Mouse (Mus musculus): ENCODE measurements around the gene Insl3. TPM values are rescaled to one million over a fixed set of nuclear protein-coding genes. Genes with fewer than 3 reads are reported as not detected.

The Insl3 gene
- total and polyA plus RNA-seq, 3 experiments: 1.9 to 21.4 (median 9.8) TPM

DNA sequence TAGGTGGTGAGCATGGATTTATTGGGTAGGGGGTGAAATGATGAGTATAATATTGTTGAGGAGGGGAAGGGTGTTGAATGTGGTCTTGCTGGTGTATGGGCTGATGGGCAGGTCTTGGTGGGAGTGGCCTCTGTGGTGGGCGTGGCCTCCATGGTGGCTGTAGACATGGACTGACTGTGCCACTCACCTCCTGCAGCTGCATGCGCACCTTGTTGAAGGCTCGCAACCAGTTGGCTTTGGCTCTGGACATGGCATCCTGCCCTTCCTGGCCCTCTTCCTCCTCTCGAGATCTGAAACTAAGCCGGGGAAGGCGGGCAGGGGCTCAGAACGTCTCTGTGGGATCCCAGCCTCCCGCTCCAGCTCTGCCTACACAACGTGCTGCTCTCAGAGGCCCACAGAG, 31.2 kb upstream of the Insl3 start:
- Histone ChIP-seq H3K9ac (ENCODE audit: insufficient read depth, low read depth) (no peak overlapping the region), H3K4me2 (ENCODE audit: insufficient read depth, low read depth, poor library complexity, severe bottlenecking) (no peak overlapping the region), H3K79me2 (replicated peaks; ENCODE audit: control insufficient read depth, extremely low read depth, insufficient read depth, poor library complexity, severe bottlenecking) (no peaks in the 10 kb centered on the region), H3K4me1 (ENCODE audit: control insufficient read depth in 1 of 2, insufficient read depth in 2 of 2) (peaks cover 3 to 4% of the 10 kb centered on the region in 2 experiments; a peak in 3 of 4 replicates), H3K27me3 (replicated peaks) (peaks cover 1% of the 10 kb centered on the region), H3K9me3 (replicated peaks; ENCODE audit: low read length) (no peaks in the 10 kb centered on the region), H3K4me3 (replicated peaks in 1 of 3; ENCODE audit: low read depth in 2 of 3, low read length in 2 of 3, poor library complexity in 1 of 3) (no peak overlapping the region), H3K27ac (ENCODE audit: insufficient read depth, low read depth) (no peak overlapping the region), H3K36me3 (replicated peaks in 1 of 2; ENCODE audit: control insufficient read depth in 1 of 2, insufficient read depth in 1 of 2, low read length in 1 of 2) (no peaks in the 10 kb centered on the region)
- dilution Hi-C loops (cut with MboI; ENCODE audit: extremely low pct_ligation_motif_present, extremely low pct_unique_long_range_greater_than_20kb, low sequenced_read_pairs) (no loop called here), in situ Hi-C loops (cut with MboI; ENCODE audit: low pct_ligation_motif_present, low pct_unique_long_range_greater_than_20kb, low sequenced_read_pairs) (no loop called here)
- TF ChIP-seq UBTF (IDR thresholded peaks at IDR 0.05; ENCODE audit: low read depth, low read length): no peak
- TF ChIP-seq HCFC1 (IDR thresholded peaks at IDR 0.05; ENCODE audit: low read depth, low read length): no peak
- no peak for TF ChIP-seq IRF4 (IDR thresholded peaks at IDR 0.05; ENCODE audit: low read depth, low read length)
- TF ChIP-seq NELFE (IDR thresholded peaks at IDR 0.05; ENCODE audit: low read depth, low read length): no peak
- TF ChIP-seq ETS1 (conservative IDR thresholded peaks at IDR 0.05; ENCODE audit: low read depth, low read length): no peak
- TF ChIP-seq RCOR1 (conservative IDR thresholded peaks at IDR 0.05; ENCODE audit: low read depth, low read length): no peak
- TF ChIP-seq PAX5 (IDR thresholded peaks at IDR 0.05; ENCODE audit: low read length): no peak
- no peak for TF ChIP-seq ZC3H11A (IDR thresholded peaks at IDR 0.05; ENCODE audit: low read depth, low read length)
- TF ChIP-seq EP300 (IDR thresholded peaks at IDR 0.05; ENCODE audit: low read length): no peak
- TF ChIP-seq ZNF384 (IDR thresholded peaks at IDR 0.05; ENCODE audit: low read depth, low read length): no peak
- no peak for TF ChIP-seq JUN (IDR thresholded peaks at IDR 0.05; ENCODE audit: insufficient read depth, low read depth, low read length)
- no peak for TF ChIP-seq MYC (IDR thresholded peaks at IDR 0.05; ENCODE audit: low read depth, low read length)
- no peak for TF ChIP-seq SMC3 (IDR thresholded peaks at IDR 0.05; ENCODE audit: low read depth, low read length)
- TF ChIP-seq ZMIZ1 (IDR thresholded peaks at IDR 0.05; ENCODE audit: low read depth, low read length): no peak
- TF ChIP-seq CHD1 (IDR thresholded peaks at IDR 0.05; ENCODE audit: low read depth, low read length): no peak
- no peak for TF ChIP-seq BHLHE40 (IDR thresholded peaks at IDR 0.05; ENCODE audit: low read depth, low read length)
- no peak for TF ChIP-seq E2F4 (IDR thresholded peaks at IDR 0.05; ENCODE audit: insufficient replicate concordance, low read depth, low read length)
- no peak for TF ChIP-seq MAZ (IDR thresholded peaks at IDR 0.05; ENCODE audit: low read depth, low read length)
- TF ChIP-seq SIN3A (IDR thresholded peaks at IDR 0.05; ENCODE audit: low read length): no peak
- DNase-seq (ENCODE audit: extremely low read depth): no peak

DNA sequence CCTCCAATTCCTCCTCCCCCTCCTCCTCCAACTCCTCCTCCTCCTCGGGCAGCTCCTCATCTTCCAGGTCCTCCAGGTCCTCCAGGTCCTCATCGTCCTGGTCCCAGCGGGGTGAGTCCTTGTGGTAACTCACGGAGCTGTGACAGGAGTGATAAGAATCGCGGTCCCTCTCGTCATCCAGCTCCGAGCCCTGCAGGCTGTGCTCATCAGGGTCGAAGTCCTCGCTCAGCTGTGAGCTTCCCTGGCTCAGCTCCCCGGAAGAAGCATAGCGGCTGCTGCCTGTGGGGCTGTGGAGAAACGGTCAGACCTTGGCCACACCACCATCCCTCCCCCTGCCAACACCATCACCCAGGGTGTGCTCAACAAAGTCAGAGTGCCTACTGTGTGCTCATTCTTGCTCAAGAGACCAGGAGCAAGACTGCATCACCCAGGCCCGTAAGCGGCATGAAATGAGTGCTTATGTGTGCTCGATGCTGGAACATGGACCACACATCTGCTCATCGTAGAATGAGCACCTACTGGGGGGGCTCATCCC, 30.4 kb upstream of the Insl3 start:
- H3K79me2 ChIP-seq (replicated peaks; ENCODE audit: control insufficient read depth, extremely low read depth, insufficient read depth, poor library complexity, severe bottlenecking): no peaks in the 10 kb centered on the region
- peaks cover 3% of the 10 kb centered on the region for H3K27me3 ChIP-seq (replicated peaks)
- dilution Hi-C loops (cut with MboI; ENCODE audit: extremely low pct_ligation_motif_present, extremely low pct_unique_long_range_greater_than_20kb, low sequenced_read_pairs) (no loop called here), in situ Hi-C loops (cut with MboI; ENCODE audit: low pct_ligation_motif_present, low pct_unique_long_range_greater_than_20kb, low sequenced_read_pairs) (no loop called here)
- no peak overlapping the region for H3K4me2 ChIP-seq (ENCODE audit: insufficient read depth, low read depth, poor library complexity, severe bottlenecking)
- H3K4me3 ChIP-seq (replicated peaks in 1 of 3; ENCODE audit: low read depth in 2 of 3, low read length in 2 of 3, poor library complexity in 1 of 3): no peak overlapping the region
- H3K9ac ChIP-seq (ENCODE audit: insufficient read depth, low read depth): no peak overlapping the region
- no peak for DNase-seq (ENCODE audit: extremely low read depth)
- H3K27ac ChIP-seq (ENCODE audit: insufficient read depth, low read depth): no peak overlapping the region
- H3K9me3 ChIP-seq (replicated peaks; ENCODE audit: low read length): no peaks in the 10 kb centered on the region
- no peaks in the 10 kb centered on the region for H3K36me3 ChIP-seq (replicated peaks in 1 of 2; ENCODE audit: control insufficient read depth in 1 of 2, insufficient read depth in 1 of 2, low read length in 1 of 2)
- H3K4me1 ChIP-seq (ENCODE audit: control insufficient read depth in 1 of 2, insufficient read depth in 2 of 2): peaks cover 3 to 4% of the 10 kb centered on the region in 2 experiments; a peak in 3 of 4 replicates
- no peak for TF ChIP-seq CHD1 (IDR thresholded peaks at IDR 0.05; ENCODE audit: low read depth, low read length)
- no peak for TF ChIP-seq KAT2A (IDR thresholded peaks at IDR 0.05; ENCODE audit: insufficient replicate concordance, low read length)
- no peak for TF ChIP-seq JUND (conservative IDR thresholded peaks at IDR 0.05; ENCODE audit: low read depth, low read length)
- no peak for TF ChIP-seq GABPA (IDR thresholded peaks at IDR 0.05; ENCODE audit: insufficient replicate concordance, low read depth, low read length)
